In genomic region chr17:43266636-43267035, GRCm38 (mm10) we compare ENCODE assay signal across 33 mouse cellular contexts. TPM values are rescaled to one million over a fixed set of nuclear protein-coding genes. Genes with fewer than 3 reads are reported as not detected.
A peak's percentile ranks its signal among the peaks of the same experiment; 100 is the strongest.
DNase-seq lines count a peak whose midpoint lies in the region; TF ChIP-seq lines count a peak whose summit lies in the region.
"Had no signal": no experiment of that assay in that cellular context is flagged by ENCODE, and none has a peak within 500 bp of the region (broad histone marks: within the 10 kb centered on the region; RNA-seq: fewer than 3 reads in every experiment).

No protein-coding gene starts in this region.

- no peak overlapping the region for H3K4me3 ChIP-seq in kidney, adult 2 months (ENCODE audit: insufficient read depth, low read depth, low read length)
- H3K4me3 ChIP-seq: embryonic facial prominence, embryonic 13.5 days; forebrain, embryonic 10.5 days; forebrain, embryonic 15.5 days; heart, embryonic 12.5 days; hindbrain, embryonic 13.5 days; megakaryocyte, embryonic 14.5 days; midbrain, embryonic 12.5 days; myocyte; neural tube, embryonic 13.5 days had no signal

- no peak for DNase-seq in kidney, adult 2 months
- DNase-seq in kidney, adult 8-10 months = no peak
- DNase-seq in thymus, postnatal 14 days = peak; percentile 30
- DNase-seq in thymus, postnatal 10 days (ENCODE audit: low spot score in 2 of 2) = no peak
- DNase-seq in induced T-regulatory cell, adult 2 months (ENCODE audit: low read depth) = peak; percentile 12
- no peak for DNase-seq in cerebellum, postnatal 25 days
- DNase-seq in natural killer cell, adult 2 months (ENCODE audit: low spot score in 2 of 2) = no peak
- DNase-seq: adrenal gland, postnatal 14 days; cerebellum, adult 11 months; cerebellum, adult 9-11 months; gastrocnemius, postnatal 25 days; heart, adult 18-20 months; kidney, adult 18-20 months; layer of hippocampus, postnatal 36 days; lung, adult 18-20 months; lung, postnatal 4 days had no signal

- 83% methylated on average over 2 of the region's 2 CpGs for WGBS in kidney, adult 2 months

- no peaks in the 10 kb centered on the region for H3K4me1 ChIP-seq in kidney, adult 2 months (ENCODE audit: control insufficient read depth, insufficient read depth, low read length)
- H3K4me1 ChIP-seq: embryonic facial prominence, embryonic 13.5 days; heart, embryonic 12.5 days; midbrain, embryonic 12.5 days had no signal

- H3K27ac ChIP-seq in kidney, adult 2 months (ENCODE audit: insufficient read depth, low read depth, low read length) = no peak overlapping the region
- H3K27ac ChIP-seq: embryonic facial prominence, embryonic 13.5 days; forebrain, embryonic 10.5 days; forebrain, embryonic 15.5 days; hindbrain, embryonic 13.5 days; kidney, postnatal 0 days; midbrain, embryonic 12.5 days; neural tube, embryonic 13.5 days had no signal

- TF ChIP-seq CTCF in kidney, adult 2 months (conservative IDR thresholded peaks at IDR 0.05; ENCODE audit: insufficient read depth, insufficient read length, low read depth, low read length) = 0 out of 2 replicates have a peak, but pooled peaks have one; percentile 5

- H3K36me3 ChIP-seq in kidney, adult 2 months (ENCODE audit: control insufficient read depth, insufficient read depth, low read length) = no peaks in the 10 kb centered on the region
- H3K36me3 ChIP-seq: embryonic facial prominence, embryonic 13.5 days; forebrain, embryonic 10.5 days; forebrain, embryonic 15.5 days; G1E; heart, embryonic 12.5 days; hindbrain, embryonic 13.5 days; midbrain, embryonic 12.5 days; neural tube, embryonic 13.5 days had no signal

- no peaks in the 10 kb centered on the region for H3K27me3 ChIP-seq in kidney, adult 2 months (replicated peaks; ENCODE audit: control insufficient read depth, insufficient read depth, low read length)
- H3K27me3 ChIP-seq: CH12.LX; embryonic facial prominence, embryonic 13.5 days; forebrain, embryonic 15.5 days; heart, embryonic 12.5 days; hindbrain, embryonic 13.5 days; megakaryocyte, embryonic 14.5 days; neural tube, embryonic 13.5 days had no signal

- TF ChIP-seq POLR2A in kidney, adult 2 months (IDR thresholded peaks at IDR 0.05; ENCODE audit: low read depth, low read length) = no peak

RNA-seq across cellular contexts. Expression of gene Adgrf1, which starts 3.5 kb away (rescaled TPM):
- polyA plus RNA-seq in kidney, adult 2 months (2012; rRNA removed) = 0.92 and 1.8 TPM in 2 replicates
- polyA plus RNA-seq: embryonic facial prominence, embryonic 13.5 days; forebrain, embryonic 10.5 days; forebrain, embryonic 15.5 days; G1E; heart, embryonic 12.5 days; heart, postnatal 0 days; hindbrain, embryonic 13.5 days; limb, embryonic 11.5 days; lung, postnatal 0 days; midbrain, embryonic 12.5 days; midbrain, postnatal 0 days; myocyte; neural tube, embryonic 13.5 days; stomach, embryonic 14.5 days had no signal

Comparison
In these comparisons a context has a peak if more than half of its experiments do, and no peak if none do; other contexts are left out.
1. DNase-seq: peak in thymus, postnatal 14 days (single experiment) and induced T-regulatory cell, adult 2 months (single experiment); none in kidney, adult 2 months (single experiment), kidney, adult 8-10 months (0 of 2), thymus, postnatal 10 days (0 of 2), cerebellum, postnatal 25 days (0 of 2) and natural killer cell, adult 2 months (0 of 2).